Mouse (Mus musculus): ENCODE measurements at regions not wholly inside any gene's neighbourhood (a gene's known extent, or its start where the extent isn't known, plus 50 kb on each side); places are given as distances from the start of the nearest gene placed in this dataset.

GRCm38 (mm10) chr17:44420098-44421070 is 232.0 kb downstream of the Clic5 start:
- no peaks in the 10 kb centered on the region for H3K27me3 ChIP-seq
- WGBS (ENCODE audit: insufficient replicate concordance), result 59% methylated on average over 9 of the region's 9 CpGs
- H3K4me3 ChIP-seq (replicated peaks), result no peak overlapping the region
- ATAC-seq (ENCODE audit: insufficient read depth), result no peak
- no peaks in the 10 kb centered on the region for H3K9me3 ChIP-seq (replicated peaks)
- H3K4me1 ChIP-seq (replicated peaks), result no peaks in the 10 kb centered on the region
- H3K27ac ChIP-seq (replicated peaks), result no peak overlapping the region
- no peak overlapping the region for H3K9ac ChIP-seq
- no peaks in the 10 kb centered on the region for H3K36me3 ChIP-seq (replicated peaks)
- H3K4me2 ChIP-seq, result no peak overlapping the region

- no peak overlapping the region for H3K27ac ChIP-seq (replicated peaks)
- no peak overlapping the region for H3K4me3 ChIP-seq (replicated peaks)
- WGBS (ENCODE audit: insufficient replicate concordance), result 68% methylated on average over 2 of the region's 2 CpGs
- H3K27me3 ChIP-seq, result no peaks in the 10 kb centered on the region
- no peak for ATAC-seq (ENCODE audit: insufficient read depth)
- no peaks in the 10 kb centered on the region for H3K4me1 ChIP-seq (replicated peaks)
- no peak overlapping the region for H3K4me2 ChIP-seq
- no peaks in the 10 kb centered on the region for H3K9me3 ChIP-seq (replicated peaks)
- H3K36me3 ChIP-seq (replicated peaks), result no peaks in the 10 kb centered on the region
- H3K9ac ChIP-seq, result no peak overlapping the region
Observed at GRCm38 (mm10) chr17:44422161-44422560, 233.8 kb downstream of the Clic5 start.

DNA sequence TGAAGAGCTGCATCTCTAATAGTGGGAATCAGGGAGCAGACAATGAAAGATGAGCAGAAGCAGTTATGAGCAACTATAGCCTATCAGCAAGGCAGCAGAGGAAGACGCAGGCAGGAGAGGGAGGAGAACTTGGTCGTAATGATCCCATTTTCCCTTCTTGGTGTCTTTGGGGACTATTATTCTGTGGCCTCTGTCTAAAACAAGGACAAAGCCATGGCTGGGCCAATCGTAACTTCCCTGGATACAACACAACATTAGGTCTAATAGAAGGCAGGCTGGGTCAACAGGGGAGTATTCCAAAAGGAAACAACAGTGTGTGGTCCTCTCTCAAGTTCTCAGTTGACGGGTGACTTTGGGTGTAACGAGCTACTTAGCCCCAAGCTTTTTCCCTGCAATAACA is 234.5 kb downstream of the Clic5 start:
- no peak overlapping the region for H3K9ac ChIP-seq
- no peak for ATAC-seq (ENCODE audit: insufficient read depth)
- no peaks in the 10 kb centered on the region for H3K4me1 ChIP-seq (replicated peaks)
- H3K36me3 ChIP-seq (replicated peaks), result no peaks in the 10 kb centered on the region
- no peak overlapping the region for H3K4me3 ChIP-seq (replicated peaks)
- no peak overlapping the region for H3K27ac ChIP-seq (replicated peaks)
- H3K4me2 ChIP-seq, result no peak overlapping the region
- H3K27me3 ChIP-seq, result no peaks in the 10 kb centered on the region
- whole genome bisulfite sequencing (ENCODE audit: insufficient replicate concordance), result 60% methylated on average over 5 of the region's 5 CpGs
- no peaks in the 10 kb centered on the region for H3K9me3 ChIP-seq (replicated peaks)

- H3K4me2 ChIP-seq, result no peak overlapping the region
- no peak overlapping the region for H3K9ac ChIP-seq
- no peaks in the 10 kb centered on the region for H3K4me1 ChIP-seq (replicated peaks)
- H3K36me3 ChIP-seq (replicated peaks), result no peaks in the 10 kb centered on the region
- no peaks in the 10 kb centered on the region for H3K27me3 ChIP-seq
- H3K9me3 ChIP-seq (replicated peaks), result no peaks in the 10 kb centered on the region
- 61% methylated on average over 5 of the region's 5 CpGs for WGBS (ENCODE audit: insufficient replicate concordance)
- H3K4me3 ChIP-seq (replicated peaks), result no peak overlapping the region
- H3K27ac ChIP-seq (replicated peaks), result no peak overlapping the region
- no peak for ATAC-seq (ENCODE audit: insufficient read depth)
Observed at GRCm38 (mm10) chr17:44423471-44423985, 235.1 kb downstream of the Clic5 start.

- 6% methylated on average over 4 of the region's 4 CpGs for WGBS (ENCODE audit: insufficient replicate concordance)
- ATAC-seq (ENCODE audit: insufficient read depth), result no peak
- no peak overlapping the region for H3K9ac ChIP-seq
- H3K27ac ChIP-seq (replicated peaks), result no peak overlapping the region
- H3K4me3 ChIP-seq (replicated peaks), result no peak overlapping the region
- H3K4me2 ChIP-seq, result no peak overlapping the region
- no peaks in the 10 kb centered on the region for H3K27me3 ChIP-seq
- no peaks in the 10 kb centered on the region for H3K9me3 ChIP-seq (replicated peaks)
- H3K4me1 ChIP-seq (replicated peaks), result no peaks in the 10 kb centered on the region
- H3K36me3 ChIP-seq (replicated peaks), result no peaks in the 10 kb centered on the region
Observed at GRCm38 (mm10) chr17:44432524-44433295, 244.3 kb downstream of the Clic5 start.

- Histone ChIP-seq H3K9ac (no peak overlapping the region), H3K4me1 (replicated peaks) (no peaks in the 10 kb centered on the region), H3K36me3 (replicated peaks) (no peaks in the 10 kb centered on the region), H3K27me3 (no peaks in the 10 kb centered on the region), H3K27ac (replicated peaks) (no peak overlapping the region), H3K4me2 (no peak overlapping the region), H3K9me3 (replicated peaks) (no peaks in the 10 kb centered on the region), H3K4me3 (replicated peaks) (no peak overlapping the region)
- ATAC-seq (ENCODE audit: insufficient read depth), result no peak
Observed at GRCm38 (mm10) chr17:44433296-44433653, 244.9 kb downstream of the Clic5 start.

- Histone ChIP-seq H3K4me1 (replicated peaks) (no peaks in the 10 kb centered on the region), H3K4me2 (no peak overlapping the region), H3K9me3 (replicated peaks) (no peaks in the 10 kb centered on the region), H3K27ac (replicated peaks) (no peak overlapping the region), H3K9ac (no peak overlapping the region), H3K4me3 (replicated peaks) (no peak overlapping the region), H3K27me3 (no peaks in the 10 kb centered on the region), H3K36me3 (replicated peaks) (no peaks in the 10 kb centered on the region)
- 41% methylated on average over 9 of the region's 9 CpGs for WGBS (ENCODE audit: insufficient replicate concordance)
- no peak for ATAC-seq (ENCODE audit: insufficient read depth)
Observed at GRCm38 (mm10) chr17:44436536-44437043, 248.2 kb downstream of the Clic5 start.

- no peak overlapping the region for H3K27ac ChIP-seq (replicated peaks)
- no peak overlapping the region for H3K4me3 ChIP-seq (replicated peaks)
- no peaks in the 10 kb centered on the region for H3K36me3 ChIP-seq (replicated peaks)
- H3K9me3 ChIP-seq (replicated peaks), result no peaks in the 10 kb centered on the region
- no peak for ATAC-seq (ENCODE audit: insufficient read depth)
- no peaks in the 10 kb centered on the region for H3K4me1 ChIP-seq (replicated peaks)
- H3K4me2 ChIP-seq, result no peak overlapping the region
- no peaks in the 10 kb centered on the region for H3K27me3 ChIP-seq
- no peak overlapping the region for H3K9ac ChIP-seq
Observed at GRCm38 (mm10) chr17:44438526-44438925, 250.1 kb downstream of the Clic5 start.

GRCm38 (mm10) chr17:44443460-44443859 is 255.1 kb downstream of the Clic5 start:
- no peak overlapping the region for H3K9ac ChIP-seq
- H3K27ac ChIP-seq (replicated peaks), result no peak overlapping the region
- H3K4me1 ChIP-seq (replicated peaks), result no peaks in the 10 kb centered on the region
- no peaks in the 10 kb centered on the region for H3K27me3 ChIP-seq
- ATAC-seq (ENCODE audit: insufficient read depth), result no peak
- no peak overlapping the region for H3K4me3 ChIP-seq (replicated peaks)
- WGBS (ENCODE audit: insufficient replicate concordance), result 67% methylated on average over 11 of the region's 11 CpGs
- no peaks in the 10 kb centered on the region for H3K9me3 ChIP-seq (replicated peaks)
- no peaks in the 10 kb centered on the region for H3K36me3 ChIP-seq (replicated peaks)
- no peak overlapping the region for H3K4me2 ChIP-seq

GRCm38 (mm10) chr17:44445361-44445760 is 257.0 kb downstream of the Clic5 start:
- Histone ChIP-seq H3K9me3 (replicated peaks) (no peaks in the 10 kb centered on the region), H3K4me2 (no peak overlapping the region), H3K36me3 (replicated peaks) (no peaks in the 10 kb centered on the region), H3K4me1 (replicated peaks) (no peaks in the 10 kb centered on the region), H3K9ac (no peak overlapping the region), H3K4me3 (replicated peaks) (no peak overlapping the region), H3K27ac (replicated peaks) (no peak overlapping the region), H3K27me3 (no peaks in the 10 kb centered on the region)
- 61% methylated on average over 3 of the region's 3 CpGs for WGBS (ENCODE audit: insufficient replicate concordance)
- no peak for ATAC-seq (ENCODE audit: insufficient read depth)
